Mouse (Mus musculus): Measurements from ENCODE around the gene Brf1. TPM values are rescaled to one million over a fixed set of nuclear protein-coding genes. Genes with fewer than 3 reads are reported as not detected.
A peak's percentile ranks its signal among the peaks of the same experiment; 100 is the strongest.

The Brf1 gene
- polyA plus RNA-seq, 1 experiment from 2014 or later, result 41.6 TPM

GRCm38 (mm10) chr12:113013021-113013491 is 12.6 kb upstream of the Brf1 start:
- 57% methylated on average over 3 of the region's 3 CpGs for WGBS
- ATAC-seq, result no peak
- no peaks in the 10 kb centered on the region for H3K36me3 ChIP-seq (ENCODE audit: control insufficient read depth, insufficient read depth, low read length)
- no peaks in the 10 kb centered on the region for H3K27me3 ChIP-seq (replicated peaks; ENCODE audit: control insufficient read depth, insufficient read depth, low read length)
- H3K27ac ChIP-seq (ENCODE audit: low read length), result peak overlapping the region; percentile 94
- H3K9me3 ChIP-seq (ENCODE audit: control insufficient read depth, low read length), result no peaks in the 10 kb centered on the region
- H3K4me1 ChIP-seq (ENCODE audit: control insufficient read depth, insufficient read depth, low read length), result peaks cover 37% of the 10 kb centered on the region
- H3K4me3 ChIP-seq (ENCODE audit: low read length), result peak overlapping the region; percentile 88; the same call in 1 of the 2 replicates
- H3K9ac ChIP-seq (ENCODE audit: low read depth, low read length), result peak overlapping the region; percentile 85
- no peak overlapping the region; the same call in 1 of the 2 replicates for H3K4me2 ChIP-seq (ENCODE audit: low read depth, low read length)

- Histone ChIP-seq H3K36me3 (ENCODE audit: control insufficient read depth, insufficient read depth, low read length) (no peaks in the 10 kb centered on the region), H3K9ac (ENCODE audit: low read depth, low read length) (peak overlapping the region; percentile 85; the same call in 1 of the 2 replicates), H3K9me3 (ENCODE audit: control insufficient read depth, low read length) (no peaks in the 10 kb centered on the region), H3K27me3 (replicated peaks; ENCODE audit: control insufficient read depth, insufficient read depth, low read length) (no peaks in the 10 kb centered on the region), H3K4me1 (ENCODE audit: control insufficient read depth, insufficient read depth, low read length) (peaks cover 35% of the 10 kb centered on the region), H3K4me3 (ENCODE audit: low read length) (no peak overlapping the region), H3K27ac (ENCODE audit: low read length) (peak overlapping the region; percentile 94; the same call in 1 of the 2 replicates), H3K4me2 (ENCODE audit: low read depth, low read length) (no peak overlapping the region)
- ATAC-seq, result no peak
- WGBS, result 88% methylated on average over 5 of the region's 5 CpGs
Observed at GRCm38 (mm10) chr12:113012443-113012842, 11.9 kb upstream of the Brf1 start.

- Histone ChIP-seq H3K36me3 (ENCODE audit: control insufficient read depth, insufficient read depth, low read length) (no peaks in the 10 kb centered on the region), H3K27me3 (replicated peaks; ENCODE audit: control insufficient read depth, insufficient read depth, low read length) (no peaks in the 10 kb centered on the region), H3K4me1 (ENCODE audit: control insufficient read depth, insufficient read depth, low read length) (peaks cover 30% of the 10 kb centered on the region), H3K4me3 (ENCODE audit: low read length) (no peak overlapping the region), H3K4me2 (ENCODE audit: low read depth, low read length) (no peak overlapping the region), H3K27ac (ENCODE audit: low read length) (no peak overlapping the region; the same call in 1 of the 2 replicates), H3K9me3 (ENCODE audit: control insufficient read depth, low read length) (no peaks in the 10 kb centered on the region), H3K9ac (ENCODE audit: low read depth, low read length) (no peak overlapping the region)
- 80% methylated on average over 6 of the region's 6 CpGs for WGBS
- ATAC-seq, result no peak
Observed at GRCm38 (mm10) chr12:113011702-113012360, 11.3 kb upstream of the Brf1 start.

- Histone ChIP-seq H3K9ac (ENCODE audit: low read depth, low read length) (no peak overlapping the region), H3K9me3 (ENCODE audit: control insufficient read depth, low read length) (no peaks in the 10 kb centered on the region), H3K4me3 (ENCODE audit: low read length) (no peak overlapping the region), H3K36me3 (ENCODE audit: control insufficient read depth, insufficient read depth, low read length) (no peaks in the 10 kb centered on the region), H3K27ac (ENCODE audit: low read length) (no peak overlapping the region), H3K27me3 (replicated peaks; ENCODE audit: control insufficient read depth, insufficient read depth, low read length) (no peaks in the 10 kb centered on the region), H3K4me1 (ENCODE audit: control insufficient read depth, insufficient read depth, low read length) (peaks cover 5% of the 10 kb centered on the region; the same call in 1 of the 2 replicates), H3K4me2 (ENCODE audit: low read depth, low read length) (no peak overlapping the region)
- 35% methylated on average over 4 of the region's 4 CpGs for WGBS
- no peak for ATAC-seq
Observed at GRCm38 (mm10) chr12:113004993-113005392, 4.5 kb upstream of the Brf1 start.

- no peaks in the 10 kb centered on the region for H3K27me3 ChIP-seq (replicated peaks; ENCODE audit: control insufficient read depth, insufficient read depth, low read length)
- H3K9me3 ChIP-seq (ENCODE audit: control insufficient read depth, low read length), result no peaks in the 10 kb centered on the region
- H3K4me2 ChIP-seq (ENCODE audit: low read depth, low read length), result no peak overlapping the region
- 74% methylated on average over 8 of the region's 8 CpGs for WGBS
- no peak for ATAC-seq
- no peak overlapping the region for H3K9ac ChIP-seq (ENCODE audit: low read depth, low read length)
- no peak overlapping the region for H3K4me3 ChIP-seq (ENCODE audit: low read length)
- no peaks in the 10 kb centered on the region for H3K36me3 ChIP-seq (ENCODE audit: control insufficient read depth, insufficient read depth, low read length)
- H3K27ac ChIP-seq (ENCODE audit: low read length), result no peak overlapping the region
- H3K4me1 ChIP-seq (ENCODE audit: control insufficient read depth, insufficient read depth, low read length), result peaks cover 9% of the 10 kb centered on the region
Observed at GRCm38 (mm10) chr12:113004011-113004410, 3.5 kb upstream of the Brf1 start.

GRCm38 (mm10) chr12:113002667-113003066 is 2.2 kb upstream of the Brf1 start:
- no peak overlapping the region for H3K4me2 ChIP-seq (ENCODE audit: low read depth, low read length)
- no peaks in the 10 kb centered on the region for H3K27me3 ChIP-seq (replicated peaks; ENCODE audit: control insufficient read depth, insufficient read depth, low read length)
- 34% methylated on average over 2 of the region's 2 CpGs for WGBS
- ATAC-seq, result no peak
- H3K4me3 ChIP-seq (ENCODE audit: low read length), result no peak overlapping the region
- no peak overlapping the region for H3K27ac ChIP-seq (ENCODE audit: low read length)
- no peak overlapping the region for H3K9ac ChIP-seq (ENCODE audit: low read depth, low read length)
- H3K4me1 ChIP-seq (ENCODE audit: control insufficient read depth, insufficient read depth, low read length), result peaks cover 15% of the 10 kb centered on the region
- H3K9me3 ChIP-seq (ENCODE audit: control insufficient read depth, low read length), result no peaks in the 10 kb centered on the region
- no peaks in the 10 kb centered on the region for H3K36me3 ChIP-seq (ENCODE audit: control insufficient read depth, insufficient read depth, low read length)

GRCm38 (mm10) chr12:113001133-113001474 is 600 bp upstream of the Brf1 start:
- Histone ChIP-seq H3K4me2 (ENCODE audit: low read depth, low read length) (peak overlapping the region; percentile 73), H3K9ac (ENCODE audit: low read depth, low read length) (peak overlapping the region; percentile 96), H3K9me3 (ENCODE audit: control insufficient read depth, low read length) (no peaks in the 10 kb centered on the region), H3K27ac (ENCODE audit: low read length) (peak overlapping the region; percentile 83), H3K27me3 (replicated peaks; ENCODE audit: control insufficient read depth, insufficient read depth, low read length) (no peaks in the 10 kb centered on the region), H3K36me3 (ENCODE audit: control insufficient read depth, insufficient read depth, low read length) (no peaks in the 10 kb centered on the region), H3K4me3 (ENCODE audit: low read length) (peak overlapping the region; percentile 84), H3K4me1 (ENCODE audit: control insufficient read depth, insufficient read depth, low read length) (peaks cover 15% of the 10 kb centered on the region)
- 2% methylated on average over 5 of the region's 5 CpGs for WGBS
- ATAC-seq, result no peak

- Histone ChIP-seq H3K4me2 (ENCODE audit: low read depth, low read length) (peak overlapping the region; percentile 70), H3K9me3 (ENCODE audit: control insufficient read depth, low read length) (no peaks in the 10 kb centered on the region), H3K36me3 (ENCODE audit: control insufficient read depth, insufficient read depth, low read length) (no peaks in the 10 kb centered on the region), H3K4me1 (ENCODE audit: control insufficient read depth, insufficient read depth, low read length) (peaks cover 15% of the 10 kb centered on the region), H3K27me3 (replicated peaks; ENCODE audit: control insufficient read depth, insufficient read depth, low read length) (no peaks in the 10 kb centered on the region), H3K4me3 (ENCODE audit: low read length) (peak overlapping the region; percentile 84), H3K27ac (ENCODE audit: low read length) (peak overlapping the region; percentile 98), H3K9ac (ENCODE audit: low read depth, low read length) (peak overlapping the region; percentile 96)
- under 1% methylated on average over 56 of the region's 56 CpGs for WGBS
- no peak for ATAC-seq
Observed at GRCm38 (mm10) chr12:112999569-113000293, 773 bp downstream of the Brf1 start.

GRCm38 (mm10) chr12:112994153-112994552 is 6.4 kb downstream of the Brf1 start:
- Histone ChIP-seq H3K4me1 (ENCODE audit: control insufficient read depth, insufficient read depth, low read length) (peaks cover 7% of the 10 kb centered on the region), H3K9ac (ENCODE audit: low read depth, low read length) (no peak overlapping the region), H3K4me3 (ENCODE audit: low read length) (no peak overlapping the region), H3K4me2 (ENCODE audit: low read depth, low read length) (no peak overlapping the region), H3K27me3 (replicated peaks; ENCODE audit: control insufficient read depth, insufficient read depth, low read length) (no peaks in the 10 kb centered on the region), H3K27ac (ENCODE audit: low read length) (no peak overlapping the region), H3K36me3 (ENCODE audit: control insufficient read depth, insufficient read depth, low read length) (no peaks in the 10 kb centered on the region; the same call in 1 of the 2 replicates), H3K9me3 (ENCODE audit: control insufficient read depth, low read length) (no peaks in the 10 kb centered on the region)
- ATAC-seq, result no peak
- WGBS, result 69% methylated on average over 4 of the region's 4 CpGs
